Mouse (Mus musculus): ENCODE measurements around the gene Ank3.
A peak's percentile ranks its signal among the peaks of the same experiment; 100 is the strongest.

Gene Ank3

DNA sequence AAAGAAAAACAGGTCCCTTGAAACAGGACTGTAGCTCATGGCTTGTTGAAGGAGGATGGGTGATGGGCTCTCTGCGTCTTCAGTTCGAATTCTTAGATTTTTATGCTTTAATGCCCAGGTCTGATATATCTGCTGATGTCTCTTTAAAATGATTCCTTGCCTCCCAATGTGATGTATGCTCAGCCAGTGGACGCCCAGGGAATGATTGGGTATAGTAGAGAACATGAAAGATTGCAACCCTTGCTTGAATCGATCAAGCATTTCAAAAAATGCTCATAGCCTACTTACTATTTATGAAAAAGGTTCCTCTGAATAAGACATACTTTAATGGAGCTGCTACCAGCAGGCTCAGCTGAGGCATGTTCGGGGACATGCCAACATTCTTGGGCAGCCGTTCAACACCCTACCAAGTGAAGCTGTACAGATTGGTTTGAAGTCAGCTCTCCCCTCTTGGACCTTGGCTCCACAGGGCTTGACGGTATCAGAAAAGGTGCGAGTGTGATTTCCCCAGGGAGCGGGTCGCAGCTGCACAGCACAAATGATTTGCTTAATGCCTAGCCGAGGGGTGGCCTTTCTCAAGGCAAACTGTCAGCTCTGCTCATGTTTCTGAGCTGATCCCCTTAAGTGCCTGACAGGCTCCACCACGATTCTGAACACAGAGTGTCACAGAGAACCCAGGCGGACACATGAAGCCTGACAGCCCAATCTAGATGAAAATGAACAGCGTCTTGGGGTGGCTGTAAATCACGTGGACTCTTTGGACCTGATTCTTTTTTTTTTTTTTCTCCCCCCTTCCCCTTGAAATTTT is 136.8 kb downstream of the Ank3 start:
- DNase-seq (ENCODE audit: inconsistent ontology term), result peak; percentile 67

DNA sequence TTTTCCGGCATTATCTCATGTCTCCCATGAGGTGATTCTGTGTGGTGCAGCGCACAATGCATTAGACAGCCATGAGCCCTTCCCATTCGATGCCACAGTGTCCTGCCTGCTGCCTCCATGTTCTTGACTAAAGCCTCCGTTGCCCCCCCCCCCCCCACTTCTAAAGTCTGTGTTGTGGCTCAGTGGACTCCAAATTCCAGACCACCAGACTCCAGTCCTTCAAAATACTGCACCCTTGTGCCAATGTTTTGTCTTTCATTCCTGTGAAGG is 137.3 kb downstream of the Ank3 start:
- DNase-seq (ENCODE audit: inconsistent ontology term), result no peak

DNA sequence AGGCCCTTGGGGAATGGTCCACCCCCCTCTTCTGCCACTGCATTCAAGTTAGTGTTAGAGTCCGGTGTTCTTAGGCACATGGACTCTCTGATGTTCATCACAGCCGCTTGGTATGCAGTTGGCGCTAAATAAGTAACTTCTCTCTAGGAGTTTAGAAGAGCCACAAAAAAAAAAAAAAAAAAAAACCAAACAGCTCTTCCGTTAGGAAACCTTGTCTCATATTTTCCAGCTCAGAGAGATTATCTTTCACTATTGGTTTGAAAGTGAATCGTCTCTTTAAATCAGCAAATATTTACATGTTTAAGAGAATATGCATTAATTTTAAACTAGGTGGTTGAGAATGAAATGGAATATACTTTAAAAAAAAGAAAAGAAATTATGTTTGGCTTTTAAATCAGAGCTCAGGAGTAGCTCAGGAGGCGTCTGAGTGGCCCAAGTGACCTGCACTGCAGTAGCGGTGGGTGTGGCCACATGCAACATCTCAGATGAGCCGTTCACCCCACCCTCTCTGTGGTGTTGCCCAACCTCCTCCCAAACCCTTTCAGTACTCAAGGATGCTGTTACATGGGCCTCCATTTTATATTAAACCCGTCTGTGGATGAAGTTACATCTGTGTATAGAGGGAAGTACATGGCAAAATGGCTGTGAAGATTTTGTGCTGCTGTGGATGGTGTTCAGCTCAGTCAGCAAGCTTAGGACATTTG is 138.0 kb downstream of the Ank3 start:
- DNase-seq (ENCODE audit: inconsistent ontology term), result peak; percentile 30

DNA sequence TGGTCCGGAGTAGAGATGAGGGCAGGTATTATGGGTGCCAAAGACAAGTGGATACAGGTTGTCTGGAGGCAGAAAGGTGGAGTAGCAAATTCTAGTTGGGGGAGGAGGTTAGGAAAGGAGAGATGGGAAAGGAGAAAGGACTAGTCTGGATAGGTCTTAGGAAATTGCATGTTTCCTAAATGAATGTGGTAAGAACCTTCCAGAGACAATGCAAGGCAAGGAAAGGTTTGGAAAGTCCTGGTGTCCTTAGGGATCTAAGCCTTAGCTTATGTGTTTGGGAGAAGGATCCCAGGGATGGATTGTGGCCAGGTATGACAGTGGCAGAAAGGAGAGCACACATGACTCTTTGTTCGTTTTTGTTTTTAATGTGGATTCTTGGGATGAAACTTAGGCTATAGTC is 139.7 kb downstream of the Ank3 start:
- DNase-seq (ENCODE audit: inconsistent ontology term), result no peak

DNA sequence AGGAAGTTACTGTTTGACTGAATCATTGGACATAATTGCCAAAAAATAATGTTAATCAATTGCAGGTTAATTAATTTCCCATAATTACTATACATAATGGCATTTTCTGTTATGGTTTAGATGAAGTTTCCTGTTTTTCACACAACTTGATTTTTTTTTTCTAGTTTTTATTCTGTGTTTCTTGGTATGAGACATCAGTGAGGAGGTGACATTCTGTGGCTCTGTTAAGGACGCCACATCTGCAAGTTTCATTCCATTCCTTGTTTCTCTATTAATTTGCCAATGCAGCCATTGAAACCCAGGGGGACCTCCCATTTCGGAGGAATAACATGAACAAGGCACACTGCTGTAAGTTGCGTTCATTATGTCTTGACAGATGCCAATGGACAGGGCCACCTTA is 143.9 kb downstream of the Ank3 start:
- no peak for DNase-seq (ENCODE audit: inconsistent ontology term)

DNA sequence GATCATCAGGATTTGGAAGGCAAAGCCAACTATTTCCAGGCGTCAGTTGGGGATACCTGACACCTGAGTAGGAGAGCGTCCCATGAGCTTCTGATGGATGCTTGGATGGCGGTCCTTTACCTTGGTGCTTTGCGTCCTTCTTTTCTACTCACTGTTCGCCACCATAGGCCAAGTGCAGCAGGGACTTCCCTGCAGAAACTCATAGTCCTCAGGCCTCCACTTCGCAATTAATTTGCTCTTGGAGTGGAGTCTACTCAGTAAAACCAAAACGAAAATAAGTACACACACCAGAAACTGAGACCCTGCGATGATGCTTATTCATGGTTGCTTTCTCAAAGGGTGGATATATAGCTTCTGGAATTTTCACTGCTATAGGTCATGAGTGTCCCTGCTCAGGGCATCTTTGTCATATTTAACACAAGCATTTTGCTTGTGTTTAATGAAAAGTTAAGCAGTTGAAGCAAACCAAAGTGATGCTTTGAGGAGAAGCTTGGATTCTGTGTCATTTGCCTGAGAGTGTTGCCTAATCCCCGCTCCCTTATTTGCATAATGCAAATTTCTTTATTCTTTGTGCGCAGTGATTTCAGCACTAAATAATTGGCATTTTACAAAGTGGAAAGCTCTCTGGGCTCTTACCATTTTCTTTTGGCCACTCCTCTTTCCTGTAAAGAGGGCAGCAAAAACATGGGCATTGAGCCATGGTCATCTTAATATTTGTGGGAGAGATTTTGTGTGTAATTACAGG is 145.5 kb downstream of the Ank3 start:
- peak; percentile 52 for DNase-seq (ENCODE audit: inconsistent ontology term)

DNA sequence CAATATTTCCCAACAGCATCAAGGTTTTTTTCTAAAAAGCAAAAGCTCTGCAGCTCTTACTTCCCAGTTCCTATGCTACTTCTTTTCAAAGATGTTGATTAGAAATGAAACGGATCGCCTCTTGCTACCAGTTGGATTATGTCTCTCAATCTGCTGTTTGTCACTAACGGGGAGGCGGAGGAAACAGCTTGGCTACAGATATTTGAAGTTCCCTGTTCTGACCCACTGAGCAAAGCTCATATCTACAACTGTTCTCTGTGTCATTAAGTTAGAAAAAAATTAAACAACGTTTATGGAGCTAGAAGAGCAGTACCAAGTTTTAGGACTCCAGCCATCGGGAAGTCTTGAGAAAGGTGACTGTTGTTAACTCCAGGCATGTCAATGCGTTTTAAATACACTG is 146.1 kb downstream of the Ank3 start:
- no peak for DNase-seq (ENCODE audit: inconsistent ontology term)

DNA sequence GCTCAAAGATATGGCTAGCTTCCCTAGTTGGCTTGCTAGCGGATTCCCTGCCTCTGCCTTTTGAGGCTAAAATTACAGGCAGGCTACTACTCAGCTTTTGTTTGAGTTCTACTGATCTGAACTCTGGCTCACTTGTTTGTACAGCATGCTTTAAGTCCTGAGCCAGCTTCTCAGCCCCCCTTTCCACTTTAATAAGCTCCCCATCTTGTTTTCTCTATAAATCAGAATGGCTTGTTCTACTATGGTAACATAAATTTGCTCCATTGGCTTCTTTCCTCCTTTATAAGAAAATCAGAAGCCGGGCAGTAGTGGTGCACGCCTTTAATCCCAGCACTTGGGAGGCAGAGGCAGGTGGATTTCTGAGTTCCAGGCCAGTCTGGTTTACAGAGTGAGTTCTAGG is 147.4 kb downstream of the Ank3 start:
- no peak for DNase-seq (ENCODE audit: inconsistent ontology term)

DNA sequence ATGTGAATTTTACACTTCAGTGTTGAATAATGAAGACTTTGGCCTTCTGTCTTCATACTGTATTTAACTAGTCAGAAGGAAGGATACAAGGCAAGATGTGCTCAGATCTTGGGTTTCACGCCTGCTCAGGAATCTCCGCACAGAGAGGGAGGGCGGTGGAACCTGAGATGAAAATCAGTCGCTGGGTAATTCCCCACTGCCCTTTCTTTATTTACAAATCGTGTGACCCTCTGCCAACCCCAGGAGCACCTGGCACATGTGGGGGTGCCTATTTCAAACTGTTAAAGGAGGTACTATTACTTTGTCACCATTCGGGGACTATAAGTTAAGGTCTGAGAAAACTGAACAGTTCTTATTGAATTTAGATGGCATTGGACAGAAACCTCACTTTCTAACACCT is 148.1 kb downstream of the Ank3 start:
- DNase-seq (ENCODE audit: inconsistent ontology term), result no peak

DNA sequence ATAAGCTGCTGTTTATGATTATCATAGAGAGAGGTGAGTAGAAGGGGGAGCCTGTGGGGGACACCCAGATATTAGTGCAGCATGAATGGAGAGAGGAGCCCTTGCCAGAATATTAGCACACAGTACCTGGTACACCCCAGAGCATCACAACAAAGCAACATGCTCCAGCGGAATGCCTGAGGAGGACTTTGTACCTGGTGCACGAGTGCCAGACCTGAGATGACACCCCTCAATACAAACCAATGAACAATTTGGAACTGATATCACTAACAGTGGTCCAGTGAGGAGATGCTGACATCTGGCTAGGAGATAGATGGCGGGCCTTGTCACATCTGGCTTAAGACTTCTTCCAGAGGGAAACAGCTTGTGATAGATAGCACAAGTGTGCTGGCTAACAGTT is 150.2 kb downstream of the Ank3 start:
- DNase-seq (ENCODE audit: inconsistent ontology term), result no peak

DNA sequence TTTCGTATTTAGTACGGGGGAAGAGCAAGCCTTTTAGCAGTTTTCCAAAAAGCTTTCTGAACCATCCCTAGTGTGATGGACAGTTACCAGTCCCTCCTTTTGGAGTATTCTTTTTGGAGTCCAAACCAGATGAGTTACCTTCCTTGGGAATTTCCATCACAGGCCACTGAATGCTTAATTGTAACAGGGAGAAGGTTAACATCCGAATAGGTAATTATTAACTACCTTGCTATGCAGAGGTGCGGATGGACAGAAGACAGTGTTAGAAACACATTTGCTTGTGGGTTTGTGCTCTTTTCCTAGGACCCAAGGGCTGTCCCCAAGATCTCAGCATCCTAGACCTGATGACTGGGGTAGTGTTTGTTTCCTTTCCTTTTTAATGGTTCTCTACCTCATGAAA is 150.6 kb downstream of the Ank3 start:
- DNase-seq (ENCODE audit: inconsistent ontology term), result no peak

DNA sequence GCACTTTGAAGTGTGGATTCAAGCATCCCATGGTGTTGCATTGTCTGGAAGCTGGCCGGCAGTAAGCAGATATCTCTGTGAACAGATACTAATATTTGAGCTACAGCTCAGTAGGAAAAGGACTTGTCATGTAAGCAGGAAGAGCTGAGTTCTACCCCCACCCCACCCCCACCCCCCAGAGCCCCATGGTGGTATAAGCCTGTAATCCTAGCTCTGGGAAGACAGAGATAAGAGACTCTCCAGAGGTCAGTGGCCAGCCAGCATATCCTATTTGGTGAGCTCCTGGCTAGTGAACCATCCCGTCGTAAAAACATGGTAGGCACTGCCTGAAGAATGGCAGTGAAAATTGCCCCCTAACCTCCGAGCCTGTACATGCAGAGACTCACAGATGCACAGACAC is 152.3 kb downstream of the Ank3 start:
- no peak for DNase-seq (ENCODE audit: inconsistent ontology term)

DNA sequence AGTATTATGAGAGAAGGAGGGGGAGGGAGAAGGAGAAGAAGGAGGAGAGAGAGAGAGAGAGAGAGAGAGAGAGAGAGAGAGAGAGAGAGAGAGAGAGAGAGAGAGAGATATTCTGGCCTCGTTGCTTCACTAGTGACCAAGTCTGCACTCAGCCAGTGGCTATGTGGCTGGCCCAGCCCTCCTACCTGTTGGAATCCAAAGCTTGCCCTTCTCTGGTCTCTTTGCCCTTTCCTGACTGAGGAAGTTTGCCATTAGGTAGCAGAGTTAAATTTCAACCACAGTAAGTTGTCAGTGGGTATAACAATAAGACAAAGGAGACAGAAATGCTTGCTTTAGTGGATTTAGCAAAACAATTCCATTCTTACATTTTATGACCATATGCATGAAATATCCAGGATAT is 154.5 kb downstream of the Ank3 start:
- DNase-seq (ENCODE audit: inconsistent ontology term), result no peak

DNA sequence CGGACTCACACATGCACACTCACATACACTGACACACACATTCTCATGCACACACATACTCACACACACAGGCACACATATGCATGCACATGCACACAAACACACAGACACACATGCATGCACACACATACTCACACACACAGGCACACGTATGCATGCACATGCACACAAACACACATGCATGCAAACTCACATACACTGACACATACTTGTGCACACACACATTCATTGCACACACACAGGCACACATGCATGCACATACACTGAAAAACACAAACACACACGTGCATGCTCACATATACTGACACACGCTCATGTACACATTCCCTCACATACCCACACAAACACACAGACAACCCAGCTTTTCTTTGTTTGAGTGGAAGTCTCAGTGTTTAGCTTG is 157.0 kb downstream of the Ank3 start:
- DNase-seq (ENCODE audit: inconsistent ontology term), result no peak

DNA sequence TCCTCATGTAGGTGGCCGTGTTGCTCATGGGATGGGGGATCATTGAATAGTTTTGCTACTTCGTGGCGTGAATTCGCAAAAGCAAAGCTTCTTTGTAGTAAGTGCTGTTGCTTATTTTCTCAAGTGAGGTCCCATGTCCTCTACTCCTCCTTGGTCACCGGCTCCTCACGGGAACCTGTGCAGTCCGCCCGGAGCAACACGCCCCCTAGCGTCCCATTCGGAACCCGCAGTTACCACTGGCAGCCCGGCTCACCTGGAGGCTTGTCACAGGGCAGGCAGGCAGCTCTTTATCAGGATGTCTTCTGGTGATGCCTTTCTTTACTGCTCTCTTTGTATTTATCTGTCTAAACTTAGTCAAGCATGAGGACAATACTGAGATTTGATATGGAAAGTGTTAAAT is 157.7 kb downstream of the Ank3 start:
- DNase-seq (ENCODE audit: inconsistent ontology term), result no peak

DNA sequence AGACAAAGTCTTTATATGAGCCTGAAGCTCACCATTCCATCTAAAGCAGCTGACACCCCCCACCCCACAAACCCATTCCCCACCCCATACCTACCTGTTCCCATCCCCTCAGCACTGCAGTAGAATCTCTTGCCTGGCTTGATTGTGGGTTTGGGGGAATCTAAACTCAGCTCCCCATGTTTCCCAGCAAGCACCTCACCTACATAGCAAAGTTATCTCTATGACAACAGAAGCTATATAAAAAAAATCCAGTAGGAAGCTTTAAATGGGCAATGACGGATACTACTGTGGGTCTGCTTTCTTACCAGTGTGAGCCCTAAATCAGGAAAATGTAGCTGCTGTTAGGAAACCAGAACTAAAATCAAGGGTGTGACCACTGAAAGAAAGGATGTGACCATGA is 161.7 kb downstream of the Ank3 start:
- DNase-seq (ENCODE audit: inconsistent ontology term), result no peak

DNA sequence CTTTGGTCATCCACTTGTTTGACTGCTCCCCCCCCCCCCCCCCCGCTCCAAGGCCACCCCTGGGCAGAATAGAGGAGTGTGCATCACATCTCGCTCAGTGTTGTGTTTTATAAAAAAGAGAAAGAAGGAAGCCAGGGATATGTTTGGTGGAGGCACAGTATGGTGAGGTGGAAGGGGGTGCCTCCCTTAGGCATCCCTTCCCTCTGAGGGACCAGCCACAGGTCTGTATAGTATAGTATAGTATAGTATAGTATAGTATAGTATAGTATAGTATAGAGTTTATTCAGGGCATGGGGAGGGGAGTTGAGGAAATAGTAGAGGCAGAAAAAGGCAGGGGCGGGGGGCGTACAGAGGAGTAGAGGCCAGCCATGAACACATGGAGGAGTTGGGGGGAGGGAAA is 164.4 kb downstream of the Ank3 start:
- no peak for DNase-seq (ENCODE audit: inconsistent ontology term)

DNA sequence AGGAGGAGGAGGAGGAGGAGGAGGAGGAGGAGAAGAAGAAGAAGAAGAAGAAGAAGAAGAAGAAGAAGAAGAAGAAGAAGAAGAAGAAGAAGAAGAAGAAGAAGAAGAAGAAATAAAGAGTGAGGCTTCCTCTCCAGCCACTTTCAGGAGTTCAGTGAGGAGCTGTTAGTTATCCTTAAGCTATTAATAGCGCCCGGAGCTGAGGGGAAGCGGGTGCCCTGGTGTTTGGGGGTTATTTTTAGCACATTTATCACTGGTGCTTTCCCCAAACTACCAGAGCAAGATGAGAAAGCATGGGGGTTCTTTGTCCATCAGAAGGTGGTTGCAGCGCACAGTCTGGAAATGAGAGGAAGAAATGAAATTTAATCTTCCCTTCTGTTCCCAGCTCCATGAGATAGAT is 166.5 kb downstream of the Ank3 start:
- no peak for DNase-seq (ENCODE audit: inconsistent ontology term)

DNA sequence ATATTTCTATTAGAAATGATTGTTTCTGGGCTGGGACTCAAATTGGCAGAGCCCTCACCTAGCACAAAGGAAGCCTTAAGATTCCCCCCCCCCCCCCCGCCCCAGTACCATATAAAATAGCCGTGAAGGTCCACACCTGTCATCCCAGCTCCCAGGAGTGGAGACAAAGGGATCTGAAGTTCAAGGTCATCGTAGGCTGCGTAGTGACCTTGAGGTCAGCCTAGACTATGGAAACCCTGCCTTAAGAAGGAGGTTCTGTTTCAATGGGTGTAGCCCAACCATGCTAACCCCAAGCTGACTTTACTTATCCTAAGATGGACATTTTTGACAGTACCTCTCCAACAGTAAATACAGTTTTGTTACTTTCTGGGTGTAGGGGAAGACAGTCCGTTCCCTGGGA is 170.4 kb downstream of the Ank3 start:
- no peak for DNase-seq (ENCODE audit: inconsistent ontology term)

DNA sequence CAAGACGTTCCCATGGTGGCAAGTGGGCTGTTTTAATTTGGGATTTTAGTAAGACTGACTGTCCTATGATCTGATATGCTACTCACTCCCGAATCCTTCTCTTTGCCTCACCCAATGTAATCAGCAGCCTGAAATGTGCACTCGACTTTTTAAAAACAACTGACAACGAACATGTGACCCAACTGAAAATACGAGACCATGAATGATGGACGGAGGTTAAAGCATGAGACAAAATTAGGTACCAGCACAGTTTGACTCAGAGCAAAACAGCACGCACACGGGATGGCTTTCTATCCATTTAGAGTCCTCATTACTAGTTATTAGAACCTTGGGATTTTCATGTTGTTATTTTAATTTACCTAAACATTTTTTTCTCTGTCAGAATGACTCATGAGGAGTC is 171.2 kb downstream of the Ank3 start:
- no peak for DNase-seq (ENCODE audit: inconsistent ontology term)

DNA sequence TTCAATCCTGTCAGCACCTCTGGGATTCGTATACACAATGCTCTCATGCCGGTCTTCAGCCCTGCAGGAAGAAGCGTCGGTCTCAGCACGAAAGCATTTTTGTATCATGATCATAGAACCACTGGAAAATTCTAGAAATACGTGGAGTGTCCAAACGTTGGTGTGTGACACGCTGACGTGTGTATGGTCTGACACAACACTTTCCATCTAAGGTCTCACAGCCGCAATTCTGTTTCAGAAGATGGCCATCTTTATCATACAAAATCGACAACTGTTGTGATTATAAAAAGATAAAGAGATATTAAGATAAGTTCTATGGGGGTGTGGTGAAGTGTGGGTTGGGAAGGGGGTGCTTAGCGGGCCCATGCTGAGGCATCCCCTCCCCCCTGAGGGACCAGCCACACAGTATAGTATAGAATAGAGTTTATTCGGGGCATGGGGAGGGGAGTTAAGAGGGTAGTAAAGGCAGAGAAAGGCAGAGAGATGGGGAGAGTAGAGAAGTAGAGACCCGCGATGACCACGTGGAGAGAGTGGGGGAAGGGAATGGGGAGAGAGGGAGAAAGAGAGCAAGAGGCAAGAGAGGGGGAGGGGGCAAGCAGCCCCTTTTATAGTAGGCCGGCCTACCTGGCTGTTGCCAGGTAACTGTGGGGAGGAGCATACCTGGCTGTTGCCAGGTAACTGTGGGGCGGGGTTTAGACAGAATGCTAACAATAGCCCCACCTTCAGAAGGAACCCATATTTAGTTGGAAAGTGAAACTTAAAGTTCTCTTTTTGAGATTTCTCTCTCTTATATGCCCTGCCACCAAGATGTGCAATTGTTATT is 172.1 kb downstream of the Ank3 start:
- DNase-seq (ENCODE audit: inconsistent ontology term), result no peak

DNA sequence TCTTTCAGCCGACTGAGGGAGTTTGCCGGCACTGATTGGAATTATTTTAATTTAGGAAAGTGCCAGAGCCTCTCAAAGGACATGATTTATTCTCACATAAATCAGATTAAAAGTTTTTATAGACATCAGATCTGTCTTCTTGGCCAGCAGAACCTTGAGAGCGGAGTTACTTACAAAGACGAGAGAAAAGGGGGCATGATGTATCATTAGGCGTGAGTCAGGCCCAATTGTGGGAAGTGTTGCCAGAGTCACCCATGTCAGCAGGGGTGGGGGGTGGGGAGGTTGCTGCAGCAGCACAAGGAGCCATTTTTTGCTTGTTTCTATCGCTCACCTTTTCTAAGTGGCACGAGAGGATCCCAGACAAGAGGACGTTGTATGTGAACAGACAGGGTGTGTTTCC is 172.8 kb downstream of the Ank3 start:
- peak; percentile 78 for DNase-seq (ENCODE audit: inconsistent ontology term)
